Mouse (Mus musculus) liver, adult 2 months (tissue): ENCODE data around the gene Ctrc.

Experiments
- CTCF ChIP-seq: fragments of 200-500 bp; IDR thresholded peaks from 2 replicates; pipeline ENCODE4 v1.5.1; 2011; ENCODE audit warnings: low read depth, low read length, control low read depth
- POLR2A ChIP-seq: fragments of 200-500 bp; IDR thresholded peaks from 2 replicates; pipeline ENCODE4 v1.6.1; 2011; ENCODE audit warnings: low read length, control low read depth; ENCODE audit not compliant: insufficient read depth; ENCODE audit errors: extremely low read depth

- TF ChIP-seq POLR2A (peak; percentile 72), CTCF (no peak)
Observed at GRCm38 (mm10) chr4:141793282-141794151, 52.6 kb downstream of the Ctrc start, which contains the start of gene Casp9.
